Mouse (Mus musculus) limb, embryonic 15.5 days (tissue): ENCODE results near the gene Nos1. TPM values are rescaled to one million over a fixed set of nuclear protein-coding genes. Genes with fewer than 3 reads are reported as not detected.

ENCODE experiments used
- ATAC-seq: fragments of 200-750 bp; cut with Nextera tagmentation; 2 replicates; pipeline ENCODE4 v1.8.0; 2017; ENCODE audit warnings: low read depth, moderate TSS enrichment; ENCODE audit not compliant: insufficient number of reproducible peaks, low FRiP score, low TSS enrichment
- H3K27ac ChIP-seq: fragments of 300-500 bp; sonication (generic); 2 replicates; pipeline ENCODE4 v1.5.1; 2015; ENCODE audit warnings: moderate library complexity, mild to moderate bottlenecking, inconsistent platforms
- H3K27me3 ChIP-seq: fragments of 300-500 bp; sonication (generic); 2 replicates; pipeline ENCODE4 v1.6.1; 2015; ENCODE audit warnings: inconsistent platforms
- H3K36me3 ChIP-seq: fragments of 300-500 bp; sonication (generic); 2 replicates; pipeline ENCODE4 v1.6.1; 2015; ENCODE audit warnings: inconsistent platforms
- H3K4me1 ChIP-seq: fragments of 300-500 bp; sonication (generic); 2 replicates; pipeline ENCODE4 v1.6.1; 2015; ENCODE audit warnings: inconsistent platforms
- H3K4me2 ChIP-seq: fragments of 300-500 bp; sonication (generic); 2 replicates; pipeline ENCODE4 v1.6.1; 2015; ENCODE audit warnings: mild to moderate bottlenecking, inconsistent platforms
- H3K4me3 ChIP-seq: fragments of 300-500 bp; sonication (generic); 2 replicates; pipeline ENCODE4 v1.5.1; 2015; ENCODE audit warnings: mild to moderate bottlenecking, inconsistent platforms
- H3K9ac ChIP-seq: fragments of 300-500 bp; sonication (generic); 2 replicates; pipeline ENCODE4 v1.6.1; 2015; ENCODE audit warnings: inconsistent platforms
- H3K9me3 ChIP-seq: fragments of 300-500 bp; sonication (generic); 2 replicates; pipeline ENCODE4 v1.6.1; 2016; ENCODE audit warnings: inconsistent platforms
- WGBS: fragments of 180-500 bp; shearing (Covaris S2); methylation state at CpG from one replicate; pipeline ENCODE4 v1.1.7; 2015; 5-methylcytosine and 5-hydroxymethylcytosine counted together
- polyA plus RNA-seq: library from polyadenylated mRNA; unstranded; fragments of >200 nt; fragmentation: Nextera tagmentation; extraction: Ambion mirVana; gene quantifications from 2 replicates; pipeline ENCODE4 v1.2.1, GENCODE M21; 2015

Nos1 gene
- polyA plus RNA-seq, 1 experiment from 2014 or later = 1.2 TPM

DNA sequence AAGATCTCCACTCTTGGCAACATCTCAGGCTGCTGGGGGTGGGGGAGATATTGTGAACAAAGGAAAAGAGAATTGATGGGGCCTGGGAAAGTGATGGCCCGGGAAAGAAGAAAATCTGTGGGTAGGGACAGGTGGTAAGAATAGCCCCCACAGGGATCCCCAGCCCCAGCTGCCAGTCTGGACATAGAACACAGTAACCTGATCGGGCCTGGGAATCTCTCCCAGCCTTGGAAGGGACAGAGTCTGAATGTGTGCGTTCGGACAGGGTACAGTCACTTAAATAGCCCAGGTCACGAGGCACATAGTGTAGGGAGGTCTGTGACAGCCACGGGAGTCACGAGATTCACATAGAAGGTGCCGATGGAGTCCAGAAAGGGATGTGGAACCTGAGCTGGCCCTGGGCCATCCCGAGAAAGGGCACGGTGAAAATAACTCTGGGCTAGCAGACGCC is 21.3 kb downstream of the Nos1 start:
- Histone ChIP-seq H3K27me3 (no peaks in the 10 kb centered on the region), H3K4me1 (no peaks in the 10 kb centered on the region; the same call in 1 of the 2 replicates), H3K9me3 (no peaks in the 10 kb centered on the region), H3K36me3 (no peaks in the 10 kb centered on the region), H3K27ac (no peak overlapping the region), H3K4me3 (no peak overlapping the region), H3K9ac (no peak overlapping the region), H3K4me2 (no peak overlapping the region)
- peak; percentile 74; the same call in 1 of the 2 replicates for ATAC-seq
- 81% methylated on average over 11 of the region's 11 CpGs for WGBS

DNA sequence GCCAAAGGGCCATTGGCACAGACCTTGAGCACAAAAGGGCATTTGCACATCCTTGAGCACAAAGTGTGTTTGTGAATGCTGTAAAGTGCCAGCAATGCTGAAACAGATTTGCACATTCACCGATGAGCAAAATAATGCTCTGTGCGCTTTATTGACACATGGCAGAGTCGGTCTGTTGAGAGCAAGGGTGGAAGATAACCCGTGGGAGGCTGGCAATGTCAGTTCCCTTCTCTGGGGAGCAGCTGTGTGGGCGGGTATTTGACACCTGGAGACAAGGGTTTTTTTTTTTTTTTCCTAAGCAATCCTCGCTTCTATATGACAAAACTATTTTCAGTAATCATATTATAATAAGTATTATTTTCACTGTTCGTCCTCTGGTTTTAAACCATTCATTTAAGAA is 22.7 kb downstream of the Nos1 start:
- Histone ChIP-seq H3K27me3 (no peaks in the 10 kb centered on the region), H3K27ac (no peak overlapping the region), H3K9me3 (no peaks in the 10 kb centered on the region), H3K9ac (no peak overlapping the region), H3K4me2 (no peak overlapping the region), H3K4me3 (no peak overlapping the region), H3K36me3 (no peaks in the 10 kb centered on the region), H3K4me1 (no peaks in the 10 kb centered on the region; the same call in 1 of the 2 replicates)
- WGBS = 63% methylated on average over 7 of the region's 7 CpGs
- no peak for ATAC-seq

DNA sequence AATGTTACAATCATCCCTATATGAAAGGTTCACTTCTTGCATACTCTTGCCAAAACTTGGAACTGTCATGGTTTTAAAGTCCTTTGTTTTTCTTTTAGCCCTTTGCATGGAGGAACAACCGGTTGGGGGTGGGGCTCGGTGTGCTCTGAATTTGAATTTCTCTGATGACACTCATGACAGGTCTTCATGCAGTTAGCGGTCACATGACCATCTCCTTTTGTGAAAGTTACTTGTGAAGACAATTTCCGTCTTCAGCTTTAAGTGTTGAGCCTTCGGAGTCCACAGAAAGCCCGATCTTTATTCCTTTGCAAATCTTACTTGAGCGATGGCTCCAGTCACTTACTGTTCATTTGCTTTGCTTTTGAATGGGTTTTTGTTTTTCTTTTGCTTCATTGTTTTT is 30.1 kb downstream of the Nos1 start:
- H3K4me2 ChIP-seq = no peak overlapping the region
- no peaks in the 10 kb centered on the region for H3K4me1 ChIP-seq
- H3K4me3 ChIP-seq = no peak overlapping the region
- no peak for ATAC-seq
- no peaks in the 10 kb centered on the region for H3K27me3 ChIP-seq
- H3K9me3 ChIP-seq = no peaks in the 10 kb centered on the region
- H3K9ac ChIP-seq = no peak overlapping the region
- H3K36me3 ChIP-seq = no peaks in the 10 kb centered on the region
- H3K27ac ChIP-seq = no peak overlapping the region
- WGBS = 90% methylated on average over 7 of the region's 7 CpGs

DNA sequence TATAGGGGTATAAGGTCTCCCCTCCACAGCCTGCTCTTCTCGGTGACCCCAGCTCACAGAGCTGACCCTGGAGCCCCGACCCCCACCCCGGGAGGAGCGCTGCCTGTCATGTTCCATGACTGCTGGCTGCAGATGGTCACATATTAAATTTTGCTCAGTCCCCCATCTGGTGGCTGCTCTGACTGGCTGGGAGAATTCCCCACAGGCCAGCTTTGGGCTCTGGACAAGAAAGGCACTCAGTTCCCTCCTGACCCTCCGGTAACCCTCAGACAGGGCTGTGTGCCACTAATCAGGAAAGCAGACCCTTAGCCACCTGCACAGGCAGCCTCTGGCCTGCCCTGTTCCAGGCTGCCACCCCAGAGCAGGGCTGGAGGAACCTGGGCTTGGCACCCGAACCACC is 38.0 kb downstream of the Nos1 start:
- H3K4me1 ChIP-seq = no peaks in the 10 kb centered on the region
- H3K9ac ChIP-seq = no peak overlapping the region
- ATAC-seq = no peak
- H3K27ac ChIP-seq = no peak overlapping the region
- 75% methylated on average over 6 of the region's 6 CpGs for WGBS
- no peaks in the 10 kb centered on the region for H3K9me3 ChIP-seq
- no peak overlapping the region for H3K4me3 ChIP-seq
- no peaks in the 10 kb centered on the region for H3K27me3 ChIP-seq
- no peaks in the 10 kb centered on the region for H3K36me3 ChIP-seq
- H3K4me2 ChIP-seq = no peak overlapping the region

DNA sequence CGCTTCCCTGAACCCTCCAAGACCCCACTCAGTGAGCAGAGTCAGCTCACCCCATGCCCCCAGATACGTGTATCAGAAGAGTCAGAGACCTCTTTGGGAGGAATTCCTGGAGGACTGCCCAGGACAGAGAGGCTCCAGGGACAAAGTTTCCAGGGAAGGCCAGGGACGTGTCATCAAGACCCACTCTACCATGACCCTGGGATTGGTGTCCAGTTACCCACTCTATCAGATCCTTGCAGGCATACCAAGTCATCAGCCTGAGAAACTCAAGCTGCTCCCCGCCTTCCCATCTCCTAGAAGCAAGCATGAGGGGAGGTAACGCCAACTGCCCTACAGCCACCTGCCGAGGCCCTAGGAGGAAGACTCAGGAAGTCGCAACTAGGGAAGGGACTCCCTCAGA is 39.6 kb downstream of the Nos1 start:
- Histone ChIP-seq H3K27me3 (no peaks in the 10 kb centered on the region), H3K4me1 (no peaks in the 10 kb centered on the region), H3K9ac (no peak overlapping the region), H3K9me3 (no peaks in the 10 kb centered on the region), H3K4me2 (no peak overlapping the region), H3K4me3 (no peak overlapping the region), H3K27ac (no peak overlapping the region), H3K36me3 (no peaks in the 10 kb centered on the region)
- whole genome bisulfite sequencing = 62% methylated on average over 7 of the region's 7 CpGs
- ATAC-seq = no peak

DNA sequence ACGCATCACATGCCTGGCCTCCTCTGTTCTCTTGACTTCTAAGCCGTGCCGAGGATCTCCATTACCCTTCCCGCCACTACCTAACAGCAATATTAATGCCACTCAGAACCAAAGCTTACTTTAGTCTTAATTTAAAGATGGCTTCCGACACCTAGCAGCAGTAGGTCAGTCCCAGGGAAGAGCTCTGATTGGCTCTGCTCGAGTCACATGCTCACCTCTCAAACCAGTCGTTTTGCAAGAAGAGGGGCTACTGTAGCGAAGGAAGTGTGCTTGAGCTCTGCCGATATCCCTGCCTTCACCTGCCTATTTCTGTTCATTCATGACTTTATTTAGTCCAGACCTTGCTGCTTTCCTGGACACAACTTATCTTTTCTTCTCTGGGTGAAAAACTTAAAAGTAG is 43.0 kb downstream of the Nos1 start:
- 87% methylated on average over 9 of the region's 9 CpGs for WGBS
- Histone ChIP-seq H3K36me3 (no peaks in the 10 kb centered on the region), H3K27me3 (no peaks in the 10 kb centered on the region), H3K9ac (no peak overlapping the region), H3K27ac (no peak overlapping the region), H3K4me2 (no peak overlapping the region), H3K4me3 (no peak overlapping the region), H3K9me3 (no peaks in the 10 kb centered on the region), H3K4me1 (no peaks in the 10 kb centered on the region)
- ATAC-seq = no peak

DNA sequence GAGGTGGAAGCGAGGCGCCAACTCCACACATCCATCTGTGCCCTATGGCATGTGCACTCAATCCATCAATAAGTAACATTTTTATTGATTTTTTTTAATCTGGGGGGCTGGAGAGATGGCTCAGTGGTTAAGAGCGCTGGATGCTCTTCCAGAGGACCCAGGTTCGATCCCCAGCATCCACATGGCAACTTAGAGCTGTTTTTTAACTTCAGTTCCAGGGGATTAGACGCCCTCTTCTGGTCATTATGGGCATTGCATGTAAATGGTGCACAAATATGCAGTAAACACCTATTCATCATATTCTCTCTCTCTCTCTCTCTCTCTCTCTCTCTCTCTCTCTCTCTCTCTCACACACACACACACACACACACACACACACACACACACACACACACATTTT is 43.7 kb downstream of the Nos1 start:
- Histone ChIP-seq H3K27me3 (no peaks in the 10 kb centered on the region), H3K4me2 (no peak overlapping the region), H3K9me3 (no peaks in the 10 kb centered on the region), H3K9ac (no peak overlapping the region), H3K4me3 (no peak overlapping the region), H3K27ac (no peak overlapping the region), H3K4me1 (no peaks in the 10 kb centered on the region), H3K36me3 (no peaks in the 10 kb centered on the region)
- WGBS = 77% methylated on average over 5 of the region's 5 CpGs
- no peak for ATAC-seq

DNA sequence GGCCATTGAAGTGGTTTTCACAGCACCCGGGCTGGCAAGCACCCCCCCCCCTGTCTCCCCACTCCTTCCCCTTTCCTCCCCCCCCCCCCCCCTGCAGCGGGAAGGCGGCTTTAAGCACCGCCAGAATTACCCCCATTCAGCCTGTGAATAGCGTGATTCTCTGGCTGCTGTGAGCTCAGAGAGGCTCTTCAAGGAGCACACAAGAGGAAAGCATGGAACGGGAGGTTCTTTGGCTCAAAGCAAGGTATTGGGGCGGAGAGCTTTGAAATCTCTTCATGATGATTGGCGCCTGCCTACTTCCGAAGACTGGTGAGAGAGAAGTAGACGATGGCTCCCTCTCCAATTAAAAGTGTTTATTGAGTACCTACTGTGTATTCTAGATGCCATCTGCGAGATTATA is 44.5 kb downstream of the Nos1 start:
- H3K9me3 ChIP-seq = no peaks in the 10 kb centered on the region

DNA sequence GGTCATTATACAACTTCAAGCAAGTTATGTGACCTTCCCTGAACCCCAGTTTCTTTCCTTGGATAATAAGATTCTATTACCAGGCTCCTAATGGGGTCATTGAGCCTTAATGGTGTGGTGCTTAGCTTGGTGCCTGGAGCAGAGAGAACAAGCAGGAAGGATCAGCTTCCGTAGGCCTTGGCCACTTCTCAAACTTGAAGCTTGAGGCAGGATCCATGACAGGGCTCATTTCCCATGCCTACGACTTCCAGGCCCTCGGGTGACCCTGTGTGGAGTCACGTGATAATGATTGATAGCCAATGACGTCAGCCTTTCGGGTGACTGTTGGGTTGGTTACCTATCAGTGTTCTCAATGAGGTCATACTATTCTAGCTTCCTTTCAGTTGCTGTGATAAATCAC is 46.5 kb downstream of the Nos1 start:
- no peak overlapping the region for H3K27ac ChIP-seq
- no peak for ATAC-seq
- no peaks in the 10 kb centered on the region for H3K36me3 ChIP-seq
- H3K4me1 ChIP-seq = no peaks in the 10 kb centered on the region
- 70% methylated on average over 6 of the region's 6 CpGs for WGBS
- no peaks in the 10 kb centered on the region for H3K9me3 ChIP-seq
- no peaks in the 10 kb centered on the region for H3K27me3 ChIP-seq
- no peak overlapping the region for H3K4me3 ChIP-seq
- no peak overlapping the region for H3K9ac ChIP-seq
- H3K4me2 ChIP-seq = no peak overlapping the region

More for the DNA sequence above, 44.5 kb downstream of the Nos1 start:
- 70% methylated on average over 11 of the region's 11 CpGs for WGBS
- Histone ChIP-seq H3K4me2 (no peak overlapping the region), H3K4me3 (no peak overlapping the region), H3K36me3 (no peaks in the 10 kb centered on the region), H3K4me1 (no peaks in the 10 kb centered on the region), H3K9ac (no peak overlapping the region), H3K27me3 (no peaks in the 10 kb centered on the region), H3K27ac (no peak overlapping the region)
- no peak for ATAC-seq

DNA sequence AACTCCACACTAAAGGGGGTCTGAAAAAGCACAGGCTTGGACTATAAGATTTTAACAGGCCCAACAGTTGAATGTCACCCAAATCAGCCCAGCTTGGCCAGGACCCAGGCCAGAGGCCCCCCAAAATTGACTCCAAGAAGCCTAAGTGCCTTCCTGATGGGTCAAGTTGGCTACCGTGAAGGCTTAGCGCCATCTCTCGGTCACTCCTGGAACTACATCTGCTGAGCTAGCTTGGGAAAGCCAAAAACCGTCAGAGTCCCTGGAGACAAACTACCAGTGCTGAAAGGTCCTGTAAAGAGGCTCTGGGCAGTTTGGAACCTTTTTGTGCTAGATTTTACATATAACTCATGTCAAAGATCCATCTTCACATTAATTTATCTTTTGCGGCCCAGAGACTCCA is 56.1 kb downstream of the Nos1 start:
- Histone ChIP-seq H3K27me3 (peaks cover 41% of the 10 kb centered on the region), H3K4me1 (peaks cover 12% of the 10 kb centered on the region), H3K9ac (no peak overlapping the region), H3K9me3 (no peaks in the 10 kb centered on the region), H3K4me2 (no peak overlapping the region), H3K27ac (no peak overlapping the region), H3K36me3 (no peaks in the 10 kb centered on the region), H3K4me3 (no peak overlapping the region)
- no peak for ATAC-seq
- 6% methylated on average over 5 of the region's 5 CpGs for WGBS

DNA sequence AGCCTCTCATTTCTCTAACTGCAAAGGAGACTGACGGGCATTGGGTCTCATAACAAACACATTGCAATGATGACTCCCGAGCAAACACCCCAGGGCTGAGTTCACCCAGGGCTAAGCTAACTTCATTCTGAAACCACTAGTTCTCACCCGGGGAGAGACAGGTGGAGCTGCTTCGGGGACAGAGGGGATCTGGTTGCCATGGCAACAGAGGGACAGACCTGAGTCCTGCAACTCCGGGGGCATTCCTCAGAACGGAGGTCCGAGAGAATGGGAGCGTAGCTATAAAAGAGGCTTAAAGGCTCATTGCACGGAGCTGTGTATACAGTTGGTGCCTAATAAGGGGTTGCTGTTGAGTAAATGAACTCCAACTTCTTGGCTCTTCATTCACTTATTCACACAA is 56.9 kb downstream of the Nos1 start:
- ATAC-seq = no peak
- no peaks in the 10 kb centered on the region for H3K36me3 ChIP-seq
- WGBS = 19% methylated on average over 9 of the region's 9 CpGs
- peaks cover 17% of the 10 kb centered on the region for H3K4me1 ChIP-seq
- H3K27ac ChIP-seq = no peak overlapping the region
- H3K4me2 ChIP-seq = no peak overlapping the region
- no peak overlapping the region for H3K9ac ChIP-seq
- H3K4me3 ChIP-seq = no peak overlapping the region
- peaks cover 49% of the 10 kb centered on the region for H3K27me3 ChIP-seq
- H3K9me3 ChIP-seq = no peaks in the 10 kb centered on the region

DNA sequence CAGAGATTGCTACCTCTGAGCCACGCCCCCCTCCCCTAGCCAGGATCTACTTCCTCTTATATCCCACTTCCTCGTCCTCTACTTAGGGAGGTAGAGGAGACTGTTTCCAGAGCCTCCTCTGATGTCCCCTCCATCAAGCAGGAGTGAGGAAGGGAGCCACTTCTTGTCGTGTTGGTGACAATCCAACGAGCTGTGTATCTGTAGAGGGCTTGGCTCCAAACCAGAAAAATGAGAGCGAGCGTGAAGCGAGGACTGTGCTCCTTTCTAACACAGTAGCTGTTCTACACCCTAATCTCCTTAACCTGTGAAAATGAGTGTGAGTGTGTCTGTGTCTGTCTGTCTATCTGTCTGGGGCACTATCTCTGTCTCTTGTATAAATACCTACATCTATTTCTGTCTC is 58.7 kb downstream of the Nos1 start:
- Histone ChIP-seq H3K4me3 (no peak overlapping the region), H3K36me3 (no peaks in the 10 kb centered on the region), H3K4me1 (peaks cover 17% of the 10 kb centered on the region), H3K9me3 (no peaks in the 10 kb centered on the region), H3K4me2 (no peak overlapping the region), H3K9ac (no peak overlapping the region), H3K27ac (no peak overlapping the region), H3K27me3 (peaks cover 67% of the 10 kb centered on the region)
- 70% methylated on average over 7 of the region's 7 CpGs for WGBS
- ATAC-seq = no peak

DNA sequence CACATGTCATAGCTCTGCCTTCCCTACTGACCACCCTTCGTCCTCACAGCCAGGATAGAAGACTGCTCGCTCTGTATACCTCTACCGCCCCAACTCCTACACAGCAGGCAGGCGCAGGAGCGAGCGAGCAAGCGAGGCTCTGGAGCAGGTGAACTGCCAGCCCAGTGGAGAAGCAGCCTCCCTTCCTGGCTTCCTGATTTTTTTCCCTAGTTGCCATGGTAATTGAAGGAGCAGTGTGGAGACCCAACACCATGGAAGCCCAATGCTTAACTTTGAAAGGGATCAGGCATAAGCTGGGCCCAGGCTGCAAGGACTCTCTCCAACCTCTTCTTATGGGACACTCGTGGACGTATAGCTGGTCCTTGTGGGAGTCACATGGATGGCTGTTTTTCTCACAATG is 59.4 kb downstream of the Nos1 start:
- 44% methylated on average over 9 of the region's 9 CpGs for WGBS
- no peak for ATAC-seq
- no peaks in the 10 kb centered on the region for H3K36me3 ChIP-seq

More for the DNA sequence above, 59.4 kb downstream of the Nos1 start:
- no peak overlapping the region for H3K4me2 ChIP-seq
- no peaks in the 10 kb centered on the region for H3K9me3 ChIP-seq
- H3K27me3 ChIP-seq = peaks cover 68% of the 10 kb centered on the region
- H3K4me3 ChIP-seq = no peak overlapping the region
- H3K4me1 ChIP-seq = peaks cover 17% of the 10 kb centered on the region
- H3K27ac ChIP-seq = no peak overlapping the region
- H3K9ac ChIP-seq = no peak overlapping the region
